Mouse (Mus musculus) v-Abl transformed pro-B cells (cell line): Measurements from ENCODE around the gene Zbtb41.
"Not testable (repeated sequence)": the region's sequence is repeated elsewhere in the genome, so short reads cannot be mapped to it uniquely, and the experiment has no call there.

Source experiments
- in situ Hi-C, 2 experiments: fragments of 400-800 bp; cut with MboI; formaldehyde crosslinking; loops; one replicate each; pipeline ENCODE4 v1.15.1; 2025; ENCODE audit not compliant: unreplicated experiment in 2 of 2

Zbtb41 gene

GRCm38 (mm10) chr1:139421875-139422791 lies at the start of gene Zbtb41:
Gene Zbtb41, plus strand, starts transcription at chr1:139422288.
- in situ Hi-C loops: no loop called here

DNA sequence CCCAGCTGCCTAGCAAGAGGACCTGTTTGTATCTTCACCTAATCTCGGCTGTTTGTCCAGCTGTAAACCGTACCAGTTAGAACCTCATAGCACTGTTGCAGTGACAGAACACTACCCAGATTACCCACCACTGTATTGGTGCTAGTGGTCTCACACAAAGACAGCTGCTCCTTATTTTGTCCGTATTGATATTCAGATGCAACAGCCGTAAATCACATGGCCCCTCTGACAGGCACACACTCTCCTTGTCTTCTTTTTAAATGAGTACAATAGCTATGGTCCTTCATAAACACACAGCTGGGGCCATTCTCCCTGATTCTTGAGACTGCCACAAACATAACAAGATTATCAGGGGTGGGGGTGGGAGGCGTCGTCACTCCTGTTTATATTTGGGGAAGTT lies 46.2 kb upstream of the Zbtb41 start:
- in situ Hi-C loops: no loop called here

GRCm38 (mm10) chr1:139376638-139377286 lies 45.3 kb upstream of the Zbtb41 start, which contains the start of gene Crb1:
Gene Crb1, minus strand, starts transcription at chr1:139377100.
- in situ Hi-C loops: no loop called here

DNA sequence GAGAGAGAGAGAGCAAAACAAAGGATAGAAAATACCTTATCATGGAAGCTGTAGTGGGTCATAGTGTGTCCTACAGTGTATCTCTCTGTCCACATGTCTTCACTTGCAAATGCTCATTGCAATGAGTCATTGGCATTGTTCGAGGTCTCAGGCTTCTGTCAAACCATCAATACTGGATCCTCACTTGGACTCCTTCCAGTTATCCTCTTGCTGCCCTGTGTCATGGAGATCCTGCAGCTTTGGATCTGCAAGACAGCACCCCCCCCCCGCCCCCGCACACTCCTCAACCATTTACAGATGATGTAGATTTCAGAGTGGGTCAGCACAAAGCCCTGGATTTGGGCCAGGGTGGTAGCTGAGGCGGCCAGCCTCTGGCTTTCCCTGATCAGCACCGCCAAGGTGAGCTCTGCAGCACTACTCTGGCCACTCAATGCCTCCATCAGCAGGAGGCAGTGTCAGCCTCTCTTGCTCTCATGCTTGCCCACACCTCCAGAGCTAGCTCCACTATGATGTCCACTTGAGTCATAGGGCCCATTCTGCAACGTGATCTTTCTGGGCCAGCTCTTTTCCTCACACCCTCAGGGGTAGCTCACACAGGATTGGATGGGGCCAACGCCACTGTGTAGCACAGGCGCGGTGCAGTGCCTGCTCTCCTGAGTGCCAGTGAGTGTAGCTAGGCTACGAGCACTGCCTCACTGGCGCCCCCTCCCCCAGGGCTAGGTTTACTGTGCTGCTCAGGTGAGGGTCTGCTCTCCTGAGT lies 43.0 kb upstream of the Zbtb41 start:
- in situ Hi-C loops: no loop called here

DNA sequence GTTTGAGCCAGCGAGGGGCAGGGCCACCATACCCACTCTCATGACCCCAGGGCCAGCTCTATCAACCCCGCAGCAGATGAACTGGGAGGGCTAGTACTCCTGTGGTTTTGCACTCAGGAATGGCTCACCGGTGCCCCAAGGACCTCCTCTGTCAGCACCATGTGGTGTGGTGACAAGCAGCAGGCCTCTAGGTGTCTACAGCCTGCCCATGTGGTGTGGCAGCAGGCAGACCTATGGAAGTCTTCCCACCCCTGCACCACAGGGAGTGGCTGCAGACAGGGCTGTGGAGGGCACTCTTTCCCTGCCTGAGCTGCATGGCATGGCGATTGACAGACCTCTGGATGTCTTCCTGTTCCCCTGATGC lies 42.5 kb upstream of the Zbtb41 start:
- in situ Hi-C loops: no loop called here

GRCm38 (mm10) chr1:139391747-139392146 lies 30.3 kb upstream of the Zbtb41 start:
- in situ Hi-C loops: no loop called here

GRCm38 (mm10) chr1:139396589-139396988 lies 25.5 kb upstream of the Zbtb41 start:
- in situ Hi-C loops: no loop called here

- in situ Hi-C loops: loop anchor here in 1 of 2 experiments (10.0 kb wide), 1 partner anchor 61 kb away; no protein-coding TSS in a partner anchor
These were observed 16.3 kb upstream of the Zbtb41 start for GRCm38 (mm10) chr1:139405766-139406165.

DNA sequence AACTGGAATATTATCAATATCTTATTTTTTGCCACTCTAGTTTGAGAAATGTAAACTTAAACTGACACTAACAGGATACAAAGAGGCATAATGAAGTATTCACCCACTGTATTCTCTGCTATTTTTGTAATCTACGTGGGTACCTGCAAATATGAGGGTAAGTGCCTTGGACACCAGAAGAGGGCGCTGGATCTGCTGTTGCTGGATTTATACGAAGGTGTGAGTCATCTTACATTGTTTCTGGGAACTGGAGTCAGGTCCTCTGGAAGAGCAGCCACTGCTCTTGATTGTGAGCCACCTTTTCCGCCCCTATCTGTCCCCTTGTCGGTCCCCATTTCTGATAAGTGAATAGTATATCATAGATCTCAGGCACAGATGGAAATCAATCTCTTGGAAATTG lies 14.4 kb upstream of the Zbtb41 start:
- in situ Hi-C loops: loop anchor here in 1 of 2 experiments (10.0 kb wide), 1 partner anchor 63 kb away; no protein-coding TSS in a partner anchor

- in situ Hi-C loops: not testable (repeated sequence)
These were observed 9.7 kb upstream of the Zbtb41 start for GRCm38 (mm10) chr1:139412365-139412764.

GRCm38 (mm10) chr1:139413465-139413864 lies 8.6 kb upstream of the Zbtb41 start:
- in situ Hi-C loops: no loop called here

- in situ Hi-C loops: no loop called here
These were observed 590 bp upstream of the Zbtb41 start for GRCm38 (mm10) chr1:139421521-139421874.

GRCm38 (mm10) chr1:139422941-139423340 lies 853 bp downstream of the Zbtb41 start:
- in situ Hi-C loops: no loop called here

DNA sequence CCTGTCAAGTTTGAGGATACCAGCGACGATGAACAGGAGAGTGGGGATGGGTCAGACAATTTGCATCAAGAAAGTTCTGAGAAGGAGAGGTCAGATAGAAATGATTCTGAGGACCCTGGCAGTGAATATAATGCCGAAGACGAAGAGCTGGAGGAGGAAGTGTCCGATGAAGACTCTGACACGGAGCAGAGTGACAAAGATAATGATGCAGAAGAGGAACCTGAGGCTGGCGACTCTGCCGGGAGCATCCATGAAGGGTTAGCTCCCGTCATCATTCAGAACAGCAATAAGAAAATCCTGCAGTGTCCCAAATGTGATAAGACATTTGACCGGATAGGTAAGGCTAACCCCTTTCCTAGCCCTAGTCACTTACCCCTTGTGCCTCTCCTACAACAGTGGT lies 1.8 kb downstream of the Zbtb41 start:
- in situ Hi-C loops: no loop called here

DNA sequence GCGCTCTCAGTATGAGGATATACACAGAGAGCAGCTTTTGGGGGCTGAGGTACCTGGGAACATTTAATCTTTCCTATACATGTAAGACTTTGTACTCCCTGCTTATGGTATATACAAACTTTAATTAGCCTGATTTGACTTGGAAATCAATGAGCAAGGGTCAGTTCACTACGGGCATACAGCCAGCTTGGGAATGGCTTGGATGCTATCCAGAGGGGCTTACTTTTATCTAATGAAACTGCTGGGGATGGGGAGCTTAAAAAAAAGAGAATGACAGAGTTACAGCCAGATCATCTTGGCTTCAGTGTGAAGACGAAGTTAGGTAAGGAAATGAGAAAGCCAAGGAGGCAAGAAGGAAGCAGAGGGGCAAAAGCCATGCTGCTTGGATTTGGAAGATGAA lies 2.9 kb downstream of the Zbtb41 start:
- in situ Hi-C loops: loop anchor here (25.0 kb wide), 5 partner anchors 263 to 1288 kb away; partner anchors contain the start of gene Lhx9 (in 2 of the 2)

DNA sequence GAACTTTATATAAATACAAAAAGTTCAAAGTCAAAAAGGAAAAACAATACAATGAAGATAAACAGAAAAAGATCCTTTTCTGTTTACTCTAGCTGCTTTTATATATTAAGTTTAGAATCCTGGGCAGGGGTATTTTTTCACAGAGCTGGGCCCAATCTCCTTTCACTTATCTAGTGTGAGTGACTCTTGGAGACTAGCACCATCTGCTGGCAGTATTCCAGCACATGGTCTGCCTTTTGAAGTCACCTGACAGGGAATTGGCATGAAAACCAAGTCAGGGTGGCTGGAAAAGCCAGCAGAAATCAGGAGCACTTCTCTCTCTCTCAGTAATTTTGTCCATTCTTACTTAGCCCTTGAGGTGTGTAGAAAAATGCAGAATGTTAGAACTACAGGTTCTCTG lies 16.3 kb downstream of the Zbtb41 start:
- in situ Hi-C loops: loop anchor here (10.0 to 25.0 kb wide), 6 partner anchors 274 to 1301 kb away; partner anchors contain the start of gene Lhx9 (in 2 of the 2)

DNA sequence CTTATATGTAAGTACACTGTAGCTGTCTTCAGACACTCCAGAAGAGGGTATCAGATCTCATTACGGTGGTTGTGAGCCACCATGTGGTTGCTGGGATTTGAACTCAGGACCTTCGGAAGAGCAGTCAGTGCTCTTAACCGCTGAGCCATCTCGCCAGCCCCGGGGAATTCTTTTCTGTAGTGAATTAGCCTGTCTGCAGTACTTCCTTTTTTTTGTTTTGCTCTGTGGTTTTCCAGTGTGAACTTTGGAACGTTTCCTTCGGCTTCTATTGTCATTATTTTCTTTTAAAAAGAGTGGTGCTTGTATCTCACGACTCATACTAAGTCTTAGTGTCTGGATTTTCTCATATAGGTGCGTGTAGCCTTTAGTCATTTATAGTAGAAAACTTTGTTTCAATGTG lies 21.0 kb downstream of the Zbtb41 start:
- in situ Hi-C loops: loop anchor here (25.0 kb wide), 5 partner anchors 281 to 1306 kb away; partner anchors contain the start of gene Lhx9 (in 2 of the 2)

DNA sequence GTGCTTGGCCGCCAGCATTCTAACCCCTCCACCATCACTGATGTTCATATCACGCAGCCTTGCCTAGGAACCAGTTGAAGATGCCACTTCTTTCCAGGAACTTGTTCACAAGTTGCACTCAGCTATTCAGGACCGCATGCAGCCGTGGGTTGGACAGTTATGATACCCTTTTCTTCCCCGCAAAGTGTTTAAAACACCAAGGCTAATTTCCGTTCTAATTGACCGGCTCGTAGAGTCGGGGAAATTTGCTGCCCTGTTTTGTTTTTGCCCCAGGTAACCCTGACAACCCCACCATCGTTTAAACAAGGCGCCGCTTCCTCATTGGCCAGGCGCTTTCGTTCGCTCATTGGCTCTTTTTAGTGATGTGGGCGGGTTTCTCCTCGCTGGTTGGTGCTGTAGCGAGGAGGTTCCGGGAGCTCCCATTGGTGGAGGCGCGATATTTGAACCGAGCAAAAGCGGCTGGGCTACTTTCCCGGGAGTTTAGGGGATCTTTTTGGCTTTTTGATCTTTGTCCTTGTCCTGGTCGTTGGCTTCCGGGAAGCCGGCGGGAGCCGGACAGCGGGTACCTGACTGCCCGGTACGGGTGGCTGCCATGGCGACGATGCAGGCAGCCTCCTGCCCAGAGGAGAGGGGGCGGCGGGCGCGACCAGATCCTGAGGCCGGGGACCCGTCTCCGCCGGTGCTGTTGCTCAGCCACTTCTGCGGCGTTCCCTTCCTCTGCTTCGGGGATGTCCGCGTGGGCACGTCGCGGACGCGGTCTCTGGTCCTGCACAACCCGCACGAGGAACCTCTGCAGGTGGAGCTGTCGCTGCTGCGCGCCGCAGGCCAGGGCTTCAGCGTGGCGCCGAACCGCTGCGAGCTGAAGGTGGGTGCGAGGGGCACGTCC lies 32.5 kb downstream of the Zbtb41 start, which contains the start of gene Aspm:
Gene Aspm (plus strand): TSS at position 433 of the 886 bp plus-strand sequence.
- in situ Hi-C loops: loop anchor here in 1 of 2 experiments (25.0 kb wide), 1 partner anchor 1083 kb away; no protein-coding TSS in a partner anchor

GRCm38 (mm10) chr1:139455226-139455869 lies 33.3 kb downstream of the Zbtb41 start:
- in situ Hi-C loops: loop anchor here in 1 of 2 experiments (25.0 kb wide), 1 partner anchor 1082 kb away; no protein-coding TSS in a partner anchor
